8 mouse cellular contexts compared by ENCODE assay signal in genomic region chr2:156482299-156482698, GRCm38 (mm10).
DNase-seq lines count a peak whose midpoint lies in the region; ATAC-seq and TF ChIP-seq lines count a peak whose summit lies in the region.

No protein-coding gene starts in this region.

- DNase-seq in heart, adult 2 months: peak in 1 of 2 experiments; percentile 63
- DNase-seq in heart, postnatal 25 days (ENCODE audit: low spot score): no peak
- peak; percentile 41 for DNase-seq in urinary bladder, postnatal 25 days (ENCODE audit: low spot score)
- DNase-seq in urinary bladder, postnatal 10 days (ENCODE audit: low spot score): no peak
- DNase-seq in embryo, embryonic 10.5 days (ENCODE audit: low spot score): peak; percentile 69
- DNase-seq in limb, embryonic 11.5 days (ENCODE audit: low spot score): peak; percentile 81
- DNase-seq in neural tube, embryonic 11.5 days (ENCODE audit: low spot score): peak; percentile 55
- DNase-seq in thymus, postnatal 36 days: peak; percentile 73 to 80

- intact Hi-C loops in heart, adult 2 months (cut with DNase I): no loop called here
- intact Hi-C loops in heart, postnatal 25 days (cut with DNase I): no loop called here

- no peaks in the 10 kb centered on the region for H3K79me2 ChIP-seq in heart, adult 2 months (replicated peaks; ENCODE audit: control insufficient read depth, insufficient read depth, low read length)

- no peaks in the 10 kb centered on the region for H3K4me1 ChIP-seq in heart, adult 2 months (ENCODE audit: control insufficient read depth, insufficient read depth, low read length)
- H3K4me1 ChIP-seq in limb, embryonic 11.5 days (ENCODE audit: control insufficient read depth, insufficient read depth, low read length): no peaks in the 10 kb centered on the region
- no peaks in the 10 kb centered on the region for H3K4me1 ChIP-seq in neural tube, embryonic 11.5 days (ENCODE audit: control insufficient read depth, insufficient read depth, low read length)

- H3K9me3 ChIP-seq in limb, embryonic 11.5 days (ENCODE audit: control insufficient read depth, low read length): no peaks in the 10 kb centered on the region; the same call in 1 of the 2 replicates
- no peaks in the 10 kb centered on the region for H3K9me3 ChIP-seq in neural tube, embryonic 11.5 days (ENCODE audit: control insufficient read depth, low read length)

- no peak overlapping the region for H3K9ac ChIP-seq in heart, adult 2 months (ENCODE audit: low read depth, low read length)
- H3K9ac ChIP-seq in limb, embryonic 11.5 days (ENCODE audit: low read length): no peak overlapping the region
- H3K9ac ChIP-seq in neural tube, embryonic 11.5 days (ENCODE audit: low read length): no peak overlapping the region

- no peak for ATAC-seq in limb, embryonic 11.5 days (ENCODE audit: insufficient number of reproducible peaks, low FRiP score, low TSS enrichment, low read depth)
- no peak for ATAC-seq in neural tube, embryonic 11.5 days (ENCODE audit: insufficient read depth, low FRiP score, low TSS enrichment)

- no peak overlapping the region for H3K4me2 ChIP-seq in limb, embryonic 11.5 days (ENCODE audit: low read depth, severe bottlenecking)
- no peak overlapping the region for H3K4me2 ChIP-seq in neural tube, embryonic 11.5 days (ENCODE audit: low read depth)

- H3K4me3 ChIP-seq in heart, adult 2 months: no peak overlapping the region
- H3K4me3 ChIP-seq in limb, embryonic 11.5 days (ENCODE audit: low read depth, low read length): no peak overlapping the region
- H3K4me3 ChIP-seq in neural tube, embryonic 11.5 days (ENCODE audit: low read depth, low read length): no peak overlapping the region

- TF ChIP-seq POLR2A in heart, adult 2 months (IDR thresholded peaks at IDR 0.05; ENCODE audit: insufficient read depth, low read depth, low read length): no peak

- peak; percentile 75 for TF ChIP-seq CTCF in heart, adult 2 months (IDR thresholded peaks at IDR 0.05)

- H3K27ac ChIP-seq in heart, adult 2 months: no peak overlapping the region
- H3K27ac ChIP-seq in limb, embryonic 11.5 days (replicated peaks; ENCODE audit: low read depth, low read length): no peak overlapping the region
- no peak overlapping the region for H3K27ac ChIP-seq in neural tube, embryonic 11.5 days (ENCODE audit: low read depth, low read length)

- 0 out of 2 replicates have a peak, but pooled peaks cover 1% of the 10 kb centered on the region for H3K27me3 ChIP-seq in heart, adult 2 months (ENCODE audit: control insufficient read depth, insufficient read depth, low read length)
- no peaks in the 10 kb centered on the region for H3K27me3 ChIP-seq in limb, embryonic 11.5 days (ENCODE audit: control insufficient read depth, insufficient read depth, low read length)
- no peaks in the 10 kb centered on the region for H3K27me3 ChIP-seq in neural tube, embryonic 11.5 days (ENCODE audit: control insufficient read depth, insufficient read depth, low read length)

- WGBS in heart, adult 2 months: 39% methylated on average over 13 of the region's 13 CpGs
- WGBS in limb, embryonic 11.5 days: 31% methylated on average over 13 of the region's 13 CpGs
- WGBS in neural tube, embryonic 11.5 days: 32% methylated on average over 13 of the region's 13 CpGs

- no peak for TF ChIP-seq EP300 in heart, adult 2 months (IDR thresholded peaks at IDR 0.05; ENCODE audit: insufficient read depth, low read depth, low read length)

- no peaks in the 10 kb centered on the region for H3K36me3 ChIP-seq in heart, adult 2 months (ENCODE audit: control insufficient read depth, insufficient read depth, low read length)
- no peaks in the 10 kb centered on the region for H3K36me3 ChIP-seq in limb, embryonic 11.5 days (ENCODE audit: control insufficient read depth, insufficient read depth, low read length)
- H3K36me3 ChIP-seq in neural tube, embryonic 11.5 days (ENCODE audit: control insufficient read depth, insufficient read depth, low read length): no peaks in the 10 kb centered on the region

Comparison
In these comparisons a context has a peak if more than half of its experiments do, and no peak if none do; other contexts are left out.
1. DNase-seq: peak in urinary bladder, postnatal 25 days (single experiment), embryo, embryonic 10.5 days (single experiment), limb, embryonic 11.5 days (single experiment), neural tube, embryonic 11.5 days (single experiment) and thymus, postnatal 36 days (2 of 2); none in heart, postnatal 25 days (single experiment) and urinary bladder, postnatal 10 days (single experiment).